Mouse (Mus musculus) MEL (cell line): ENCODE results near the gene Pde8a.

ENCODE experiments used
- CHD2 ChIP-seq: IDR thresholded peaks from 2 replicates; pipeline ENCODE4 v1.6.1; 2011; ENCODE audit warnings: low read length, improper control_type of control experiment
- E2F4 ChIP-seq: IDR thresholded peaks from 2 replicates; pipeline ENCODE4 v1.6.1; 2011; ENCODE audit warnings: low read depth, low read length, improper control_type of control experiment, borderline replicate concordance
- EP300 ChIP-seq, 2 experiments: IDR thresholded peaks; 2 replicates each; pipeline ENCODE4 v1.6.1; 2011; ENCODE audit warnings: improper control_type of control experiment in 2 of 2, low read length in 2 of 2, low read depth in 1 of 2, mild to moderate bottlenecking in 1 of 2
- GABPA ChIP-seq: IDR thresholded peaks from 2 replicates; pipeline ENCODE4 v1.6.1; 2012; ENCODE audit warnings: low read depth, mild to moderate bottlenecking, inconsistent platforms, low read length, improper control_type of control experiment, moderate library complexity
- KAT2A ChIP-seq: conservative IDR thresholded peaks from 2 replicates; pipeline ENCODE4 v1.6.1; 2012; ENCODE audit warnings: low read depth, low read length, improper control_type of control experiment, inconsistent platforms
- MAZ ChIP-seq: IDR thresholded peaks from 2 replicates; pipeline ENCODE4 v1.6.1; 2012; ENCODE audit warnings: low read depth, mild to moderate bottlenecking, inconsistent platforms, low read length, improper control_type of control experiment
- MYC ChIP-seq: IDR thresholded peaks from 2 replicates; pipeline ENCODE4 v1.6.1; 2011; ENCODE audit warnings: low read depth, mild to moderate bottlenecking, low read length, improper control_type of control experiment, moderate library complexity
- NELFE ChIP-seq: IDR thresholded peaks from 2 replicates; pipeline ENCODE4 v1.6.1; 2011; ENCODE audit warnings: low read depth, low read length, improper control_type of control experiment
- POLR2A ChIP-seq, 2 experiments: IDR thresholded peaks; 2 replicates each; pipeline ENCODE4 v1.6.1; 2011 to 2012; ENCODE audit warnings: low read length in 2 of 2, mild to moderate bottlenecking in 2 of 2, control low read depth in 1 of 2, improper control_type of control experiment in 1 of 2, low read depth in 1 of 2, moderate library complexity in 1 of 2; ENCODE audit not compliant: control insufficient read depth in 1 of 2, insufficient read depth in 1 of 2, poor library complexity in 1 of 2
- POLR2AphosphoS2 ChIP-seq: IDR thresholded peaks from 2 replicates; pipeline ENCODE4 v1.6.1; 2011; ENCODE audit warnings: low read length, improper control_type of control experiment
- RAD21 ChIP-seq: IDR thresholded peaks from 2 replicates; pipeline ENCODE4 v1.6.1; 2011; ENCODE audit warnings: mild to moderate bottlenecking, low read depth, low read length, improper control_type of control experiment
- RCOR1 ChIP-seq: IDR thresholded peaks from 2 replicates; pipeline ENCODE4 v1.6.1; 2012; ENCODE audit warnings: low read depth, mild to moderate bottlenecking, inconsistent platforms, low read length, improper control_type of control experiment
- TAL1 ChIP-seq: IDR thresholded peaks from 2 replicates; pipeline ENCODE4 v1.6.1; 2012; ENCODE audit warnings: mild to moderate bottlenecking, inconsistent platforms, low read length, moderate library complexity, mixed read lengths
- TBP ChIP-seq: IDR thresholded peaks from 2 replicates; pipeline ENCODE4 v1.8.0; 2011; ENCODE audit warnings: low read depth, low read length, improper control_type of control experiment

- no peak for TF ChIP-seq EP300 (IDR thresholded peaks at IDR 0.05; ENCODE audit: low read depth in 1 of 2, low read length in 2 of 2)
- no peak for TF ChIP-seq GABPA
- no peak for TF ChIP-seq POLR2A (IDR thresholded peaks at IDR 0.05; ENCODE audit: control insufficient read depth in 1 of 2, insufficient read depth in 1 of 2, low read depth in 1 of 2, low read length in 2 of 2, poor library complexity in 1 of 2)
- no peak for TF ChIP-seq E2F4
- no peak for TF ChIP-seq NELFE
- no peak for TF ChIP-seq RCOR1
- TF ChIP-seq MAZ, result no peak
- no peak for TF ChIP-seq POLR2AphosphoS2
- no peak for TF ChIP-seq KAT2A
- TF ChIP-seq CHD2, result no peak
- TF ChIP-seq RAD21, result no peak
- no peak for TF ChIP-seq TBP
- no peak for TF ChIP-seq TAL1
- no peak for TF ChIP-seq MYC
Measured at GRCm38 (mm10) chr7:81355746-81356145, 142.3 kb downstream of the Pde8a start.
